Mouse (Mus musculus): Measurements from ENCODE around the gene Clasp2.

GRCm38 (mm10) chr9:113932501-113932900 is 191.2 kb downstream of the Clasp2 start:
- TF ChIP-seq CTCF (conservative IDR thresholded peaks at IDR 0.05; ENCODE audit: low read length), result no peak
- TF ChIP-seq POU5F1 (IDR thresholded peaks at IDR 0.05; ENCODE audit: borderline replicate concordance, low read length), result no peak
